In genomic region chr4:148051046-148051776, GRCm38 (mm10) we compare ENCODE assay signal across 24 mouse cellular contexts. TPM values are rescaled to one million over a fixed set of nuclear protein-coding genes. Genes with fewer than 3 reads are reported as not detected.
DNase-seq lines count a peak whose midpoint lies in the region; ATAC-seq and TF ChIP-seq lines count a peak whose summit lies in the region.
"Had no signal": no experiment of that assay in that cellular context is flagged by ENCODE, and none has a peak within 500 bp of the region (broad histone marks: within the 10 kb centered on the region; RNA-seq: fewer than 3 reads in every experiment).

No protein-coding gene starts in this region.

- H3K4me3 ChIP-seq in cerebellum, adult 2 months (replicated peaks; ENCODE audit: insufficient read depth, low read depth, low read length), result no peak overlapping the region
- H3K4me3 ChIP-seq in midbrain, embryonic 13.5 days (replicated peaks), result no peak overlapping the region
- H3K4me3 ChIP-seq in midbrain, embryonic 10.5 days, result no peak overlapping the region
- no peak overlapping the region for H3K4me3 ChIP-seq in intestine, postnatal 0 days (ENCODE audit: low read depth, low read length)
- H3K4me3 ChIP-seq: embryonic facial prominence, embryonic 15.5 days; erythroblast, embryonic 14.5 days; forebrain, embryonic 10.5 days; heart, adult 2 months; heart, embryonic 12.5 days; hindbrain, embryonic 10.5 days had no signal

- no peak overlapping the region for H3K9ac ChIP-seq in midbrain, embryonic 13.5 days (replicated peaks)
- no peak overlapping the region for H3K9ac ChIP-seq in intestine, postnatal 0 days (ENCODE audit: low read depth, low read length)
- H3K9ac ChIP-seq: embryonic facial prominence, embryonic 15.5 days; heart, embryonic 12.5 days; hindbrain, embryonic 14.5 days had no signal

- H3K27ac ChIP-seq in cerebellum, adult 2 months (ENCODE audit: insufficient read depth, low read length), result no peak overlapping the region
- 0 out of 2 replicates have a peak overlapping the region, but pooled peaks have one; percentile 5 for H3K27ac ChIP-seq in midbrain, embryonic 13.5 days
- H3K27ac ChIP-seq in midbrain, embryonic 10.5 days (replicated peaks), result no peak overlapping the region
- peak overlapping the region; percentile 37 for H3K27ac ChIP-seq in intestine, postnatal 0 days (ENCODE audit: low read depth, low read length)
- H3K27ac ChIP-seq: embryonic facial prominence, embryonic 15.5 days; forebrain, embryonic 10.5 days; heart, adult 2 months; hindbrain, embryonic 10.5 days; hindbrain, embryonic 14.5 days had no signal

- H3K9me3 ChIP-seq in midbrain, embryonic 13.5 days, result no peaks in the 10 kb centered on the region
- no peaks in the 10 kb centered on the region for H3K9me3 ChIP-seq in midbrain, embryonic 10.5 days (replicated peaks)
- no peaks in the 10 kb centered on the region for H3K9me3 ChIP-seq in intestine, postnatal 0 days (ENCODE audit: control insufficient read depth)
- H3K9me3 ChIP-seq: embryonic facial prominence, embryonic 15.5 days; forebrain, embryonic 10.5 days; G1E; heart, embryonic 12.5 days; hindbrain, embryonic 10.5 days had no signal

- peaks cover 27% of the 10 kb centered on the region for H3K4me1 ChIP-seq in cerebellum, adult 2 months (ENCODE audit: control insufficient read depth, insufficient read depth, low read length)
- peaks cover 7% of the 10 kb centered on the region for H3K4me1 ChIP-seq in midbrain, embryonic 13.5 days (replicated peaks)
- peaks cover 6% of the 10 kb centered on the region for H3K4me1 ChIP-seq in midbrain, embryonic 10.5 days
- H3K4me1 ChIP-seq in intestine, postnatal 0 days (replicated peaks; ENCODE audit: control insufficient read depth, insufficient read depth, low read length), result no peaks in the 10 kb centered on the region
- H3K4me1 ChIP-seq: embryonic facial prominence, embryonic 15.5 days; hindbrain, embryonic 10.5 days had no signal

- TF ChIP-seq POLR2A in cerebellum, adult 2 months (IDR thresholded peaks at IDR 0.05; ENCODE audit: borderline replicate concordance, insufficient read depth, low read length), result no peak

- peaks cover 94% of the 10 kb centered on the region for H3K36me3 ChIP-seq in midbrain, embryonic 13.5 days
- peaks cover 99% of the 10 kb centered on the region for H3K36me3 ChIP-seq in midbrain, embryonic 10.5 days
- peaks cover 69% of the 10 kb centered on the region for H3K36me3 ChIP-seq in intestine, postnatal 0 days (ENCODE audit: control insufficient read depth, insufficient read depth)

- H3K27me3 ChIP-seq in cerebellum, adult 2 months (ENCODE audit: control insufficient read depth, insufficient read depth, low read length), result no peaks in the 10 kb centered on the region
- no peaks in the 10 kb centered on the region for H3K27me3 ChIP-seq in midbrain, embryonic 13.5 days
- no peaks in the 10 kb centered on the region for H3K27me3 ChIP-seq in midbrain, embryonic 10.5 days (ENCODE audit: low read depth, poor library complexity, severe bottlenecking)
- H3K27me3 ChIP-seq in intestine, postnatal 0 days (replicated peaks; ENCODE audit: control insufficient read depth, insufficient read depth, low read length), result no peaks in the 10 kb centered on the region
- H3K27me3 ChIP-seq: embryonic facial prominence, embryonic 15.5 days; heart, embryonic 12.5 days had no signal

- no peak overlapping the region for H3K4me2 ChIP-seq in midbrain, embryonic 13.5 days (replicated peaks)
- no peak overlapping the region for H3K4me2 ChIP-seq in intestine, postnatal 0 days (replicated peaks; ENCODE audit: low read depth)
- H3K4me2 ChIP-seq: embryonic facial prominence, embryonic 15.5 days; heart, embryonic 12.5 days; hindbrain, embryonic 14.5 days had no signal

- 45% methylated on average over 13 of the region's 13 CpGs for WGBS in cerebellum, adult 2 months
- 97% methylated on average over 13 of the region's 13 CpGs for WGBS in midbrain, embryonic 13.5 days
- WGBS in midbrain, embryonic 10.5 days, result 94% methylated on average over 13 of the region's 13 CpGs
- 85% methylated on average over 13 of the region's 13 CpGs for WGBS in intestine, postnatal 0 days

- DNase-seq in cerebellum, postnatal 10 days, result peak; percentile 54 to 57
- DNase-seq in cerebellum, adult 2 months, result no peak
- DNase-seq in midbrain, embryonic 10.5 days (ENCODE audit: low spot score), result no peak
- DNase-seq in frontal cortex, postnatal 36 days (ENCODE audit: low spot score in 2 of 2), result no peak
- DNase-seq in ovary, postnatal 36 days (ENCODE audit: low spot score), result no peak
- DNase-seq: adrenal gland, adult 2 months; adrenal gland, postnatal 25 days; B cell, adult 2 months; cerebellum, adult 18-20 months; cerebellum, postnatal 14 days; embryo, embryonic 11 days; gastrocnemius, postnatal 10 days; heart, adult 2 months had no signal

- ATAC-seq in midbrain, embryonic 13.5 days, result no peak
- peak; percentile 56 for ATAC-seq in intestine, postnatal 0 days
- ATAC-seq: CD4-positive, CD25-positive, alpha-beta regulatory T cell, adult 4 months; forebrain, embryonic 14.5 days had no signal

- no peak for TF ChIP-seq CTCF in cerebellum, adult 2 months (IDR thresholded peaks at IDR 0.05; ENCODE audit: borderline replicate concordance, insufficient read depth, low read depth, low read length)
- no peak for TF ChIP-seq CTCF in intestine, postnatal 0 days (IDR thresholded peaks at IDR 0.05; ENCODE audit: low read depth)

RNA-seq across cellular contexts. Expression of gene Mthfr, which starts 12.3 kb away (rescaled TPM):
- polyA plus RNA-seq in cerebellum, adult 2 months (2012; rRNA removed), result 27.2 and 29.8 TPM in 2 replicates
- 26.6 and 28.4 TPM in 2 replicates for polyA plus RNA-seq in midbrain, embryonic 13.5 days (2015; fragmentation: Nextera tagmentation; extraction: Ambion mirVana)
- polyA plus RNA-seq in midbrain, embryonic 10.5 days (2016; fragmentation: Nextera tagmentation; extraction: Ambion mirVana), result 25.4 and 33.3 TPM in 2 replicates
- polyA plus RNA-seq in intestine, postnatal 0 days (2015; fragmentation: Nextera tagmentation; extraction: Ambion mirVana), result 11.7 and 12.6 TPM in 2 replicates

RNA-seq across cellular contexts. Expression of gene Clcn6, which starts 12.6 kb away (rescaled TPM):
- polyA plus RNA-seq in cerebellum, adult 2 months (2012; rRNA removed), result 56.8 and 59.4 TPM in 2 replicates
- polyA plus RNA-seq in midbrain, embryonic 13.5 days (2015; fragmentation: Nextera tagmentation; extraction: Ambion mirVana), result 33.9 and 35.3 TPM in 2 replicates
- polyA plus RNA-seq in midbrain, embryonic 10.5 days (2016; fragmentation: Nextera tagmentation; extraction: Ambion mirVana), result 15.6 and 20.4 TPM in 2 replicates
- polyA plus RNA-seq in intestine, postnatal 0 days (2015; fragmentation: Nextera tagmentation; extraction: Ambion mirVana), result 2.5 and 3.1 TPM in 2 replicates

RNA-seq across cellular contexts. Expression of gene Agtrap, which starts 36.6 kb away (rescaled TPM):
- 9.8 and 10.2 TPM in 2 replicates for polyA plus RNA-seq in cerebellum, adult 2 months (2012; rRNA removed)
- 5.4 and 7.9 TPM in 2 replicates for polyA plus RNA-seq in midbrain, embryonic 13.5 days (2015; fragmentation: Nextera tagmentation; extraction: Ambion mirVana)
- 16.4 and 17.4 TPM in 2 replicates for polyA plus RNA-seq in midbrain, embryonic 10.5 days (2016; fragmentation: Nextera tagmentation; extraction: Ambion mirVana)
- 27.7 and 31.3 TPM in 2 replicates for polyA plus RNA-seq in intestine, postnatal 0 days (2015; fragmentation: Nextera tagmentation; extraction: Ambion mirVana)

RNA-seq across cellular contexts. Expression of gene Nppa, which starts 50.7 kb away (rescaled TPM):
- 0.13 TPM in 1 of 2 replicates, not detected in the other for polyA plus RNA-seq in cerebellum, adult 2 months (2012; rRNA removed)
- 2.5 and 3.4 TPM in 2 replicates for polyA plus RNA-seq in midbrain, embryonic 13.5 days (2015; fragmentation: Nextera tagmentation; extraction: Ambion mirVana)
- 0.25 and 0.67 TPM in 2 replicates for polyA plus RNA-seq in midbrain, embryonic 10.5 days (2016; fragmentation: Nextera tagmentation; extraction: Ambion mirVana)
- polyA plus RNA-seq in intestine, postnatal 0 days (2015; fragmentation: Nextera tagmentation; extraction: Ambion mirVana), result 1.4 TPM in 2 replicates
- polyA plus RNA-seq: adrenal gland, adult 2 months; CD4-positive, CD25-positive, alpha-beta regulatory T cell, adult 4 months; erythroblast, embryonic 14.5 days; G1E had no signal

Comparison
In these comparisons a context has a peak if more than half of its experiments do, and no peak if none do; other contexts are left out.
1. DNase-seq: peak in cerebellum, postnatal 10 days (2 of 2); none in cerebellum, adult 2 months (0 of 2), midbrain, embryonic 10.5 days (single experiment), frontal cortex, postnatal 36 days (0 of 2) and ovary, postnatal 36 days (single experiment).
2. H3K27ac ChIP-seq: peak in midbrain, embryonic 13.5 days (single experiment) and intestine, postnatal 0 days (single experiment); none in cerebellum, adult 2 months (single experiment) and midbrain, embryonic 10.5 days (single experiment).